Mouse (Mus musculus) G1E (cell line): ENCODE data around the gene Cabp4. TPM values are rescaled to one million over a fixed set of nuclear protein-coding genes. Genes with fewer than 3 reads are reported as not detected.

ENCODE experiments used
- ATAC-seq: 2 replicates; pipeline ENCODE4 v1.8.0; 2016; ENCODE audit warnings: mild to moderate bottlenecking; ENCODE audit not compliant: insufficient number of reproducible peaks, poor library complexity, low FRiP score, severe bottlenecking; ENCODE audit errors: extremely low read depth
- DNase-seq: peaks from one replicate; pipeline ENCODE4 v3.0.0; 2012; ENCODE audit warnings: low spot score
- H3K27me3 ChIP-seq: 2 replicates; pipeline ENCODE4 v1.6.1; 2012; ENCODE audit warnings: mild to moderate bottlenecking, low read length, inconsistent platforms; ENCODE audit not compliant: insufficient read depth
- H3K36me3 ChIP-seq: replicated peaks from 2 replicates; pipeline ENCODE3; 2012; ENCODE audit warnings: mild to moderate bottlenecking, inconsistent platforms
- H3K4me1 ChIP-seq: 2 replicates; pipeline ENCODE4 v1.6.1; 2012; ENCODE audit warnings: low read depth, low read length, inconsistent platforms, mixed read lengths; ENCODE audit not compliant: insufficient read depth
- H3K4me3 ChIP-seq: 2 replicates; pipeline ENCODE4 v1.5.1; 2012; ENCODE audit warnings: low read depth, mild to moderate bottlenecking, inconsistent platforms, low read length, moderate library complexity, mixed read lengths
- H3K9me3 ChIP-seq: replicated peaks from 2 replicates; pipeline ENCODE4 v1.6.1; 2012; ENCODE audit warnings: inconsistent platforms
- CTCF ChIP-seq: IDR thresholded peaks from 2 replicates; pipeline ENCODE4 v1.5.1; 2012; ENCODE audit warnings: low read depth, low read length, inconsistent platforms, mixed read lengths
- GATA1 ChIP-seq: IDR thresholded peaks from 2 replicates; pipeline ENCODE4 v1.6.1; 2012; ENCODE audit warnings: borderline replicate concordance, low read length, inconsistent platforms, mixed read lengths
- GATA2 ChIP-seq: IDR thresholded peaks from 2 replicates; pipeline ENCODE4 v1.6.1; 2012; ENCODE audit warnings: low read depth, low read length, inconsistent platforms, borderline replicate concordance
- POLR2AphosphoS5 ChIP-seq: IDR thresholded peaks from 2 replicates; pipeline ENCODE4 v1.6.1; 2012; ENCODE audit warnings: low read depth, low read length, inconsistent platforms; ENCODE audit not compliant: insufficient replicate concordance
- TAL1 ChIP-seq: conservative IDR thresholded peaks from 2 replicates; pipeline ENCODE4 v1.6.1; 2012; ENCODE audit warnings: low read depth, low read length, inconsistent platforms, mixed read lengths
- polyA plus RNA-seq: library from polyadenylated mRNA; stranded (reverse); fragments of >175 nt; gene quantifications from 2 replicates; pipeline ENCODE4 v1.2.3, GENCODE M21; 2012
- total RNA-seq, 2 experiments: library from RNA; stranded (forward) in 1 of 2; stranded (reverse) in 1 of 2; fragments of 200-1000 nt in 1 of 2; fragments of >200 nt in 1 of 2; fragmentation: Nextera tagmentation in 1 of 2; gene quantifications; 2 replicates each; pipeline ENCODE4 v1.2.3; 2014 to 2017

The Cabp4 gene
- total and polyA plus RNA-seq, 3 experiments = 0.03 to 0.75 (median 0.11) TPM

- peaks cover 56% of the 10 kb centered on the region for H3K4me1 ChIP-seq
Observed at GRCm38 (mm10) chr19:4100718-4101261, 43.0 kb downstream of the Cabp4 start.

GRCm38 (mm10) chr19:4099837-4100717 lies 43.8 kb downstream of the Cabp4 start, which contains the start of gene Pitpnm1:
Gene Pitpnm1, plus strand, starts transcription at chr19:4099998.
- Histone ChIP-seq H3K27me3 (no peaks in the 10 kb centered on the region; the same call in 1 of the 2 replicates), H3K36me3 (peaks cover 56% of the 10 kb centered on the region), H3K4me3 (peak within 1 kb of the TSS; percentile 85), H3K9me3 (no peaks in the 10 kb centered on the region), H3K4me1 (peaks cover 56% of the 10 kb centered on the region)
- ATAC-seq (no peak), DNase-seq (peak; percentile 83)
- TF ChIP-seq GATA1 (no peak), CTCF (no peak), POLR2AphosphoS5 (no peak), GATA2 (no peak), TAL1 (no peak)

More at GRCm38 (mm10) chr19:4100718-4101261, 43.0 kb downstream of the Cabp4 start:
- Histone ChIP-seq H3K9me3 (no peaks in the 10 kb centered on the region), H3K36me3 (peaks cover 63% of the 10 kb centered on the region), H3K27me3 (no peaks in the 10 kb centered on the region; the same call in 1 of the 2 replicates), H3K4me3 (peak overlapping the region; percentile 85)
- ATAC-seq (no peak), DNase-seq (peak; percentile 46)
- TF ChIP-seq CTCF = no peak
- no peak for TF ChIP-seq GATA1
- no peak for TF ChIP-seq POLR2AphosphoS5
- TF ChIP-seq TAL1 = no peak
- no peak for TF ChIP-seq GATA2

- Histone ChIP-seq H3K9me3 (no peaks in the 10 kb centered on the region), H3K4me3 (peak overlapping the region; percentile 85; the same call in 1 of the 2 replicates), H3K36me3 (peaks cover 47% of the 10 kb centered on the region), H3K4me1 (peaks cover 58% of the 10 kb centered on the region), H3K27me3 (peaks cover 4% of the 10 kb centered on the region; the same call in 1 of the 2 replicates)
- ATAC-seq (no peak), DNase-seq (peak; percentile 81)
- no peak for TF ChIP-seq GATA2
- TF ChIP-seq GATA1 = no peak
- no peak for TF ChIP-seq POLR2AphosphoS5
- TF ChIP-seq CTCF = peak; percentile 93
Observed at GRCm38 (mm10) chr19:4099056-4099455, 44.8 kb downstream of the Cabp4 start.

- Histone ChIP-seq H3K4me3 (peak overlapping the region; percentile 78; the same call in 1 of the 2 replicates), H3K27me3 (peaks cover 8% of the 10 kb centered on the region; the same call in 1 of the 2 replicates), H3K36me3 (peaks cover 40% of the 10 kb centered on the region), H3K9me3 (no peaks in the 10 kb centered on the region), H3K4me1 (peaks cover 58% of the 10 kb centered on the region)
- DNase-seq = no peak
- TF ChIP-seq POLR2AphosphoS5 = no peak
- TF ChIP-seq CTCF = no peak
- TF ChIP-seq GATA1 = no peak
- TF ChIP-seq GATA2 = no peak
- no peak for TF ChIP-seq TAL1
- no peak for ATAC-seq
Observed at GRCm38 (mm10) chr19:4098426-4098825, 45.4 kb downstream of the Cabp4 start.

DNA sequence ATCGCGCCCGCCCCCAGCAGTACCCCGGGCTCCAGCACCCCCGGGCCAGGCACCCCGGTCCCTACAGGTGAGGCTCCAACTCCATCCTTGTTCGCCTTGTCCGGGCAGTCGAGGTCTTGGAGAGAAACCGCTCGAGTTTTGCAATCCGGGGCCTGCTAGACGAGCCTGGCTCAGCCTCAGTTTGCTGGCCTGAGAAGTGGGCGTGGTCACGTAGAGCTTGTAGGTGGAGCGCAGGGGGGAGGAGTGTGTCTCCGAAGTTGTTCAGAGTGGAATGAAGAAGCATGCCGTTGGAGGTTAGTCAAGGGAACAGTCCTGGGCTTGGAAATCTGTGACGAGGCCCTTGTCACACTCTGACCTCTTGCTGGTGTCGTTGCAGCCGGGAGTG lies 46.4 kb downstream of the Cabp4 start:
- Histone ChIP-seq H3K4me3 (peak overlapping the region; percentile 78), H3K4me1 (peaks cover 63% of the 10 kb centered on the region), H3K27me3 (peaks cover 15% of the 10 kb centered on the region), H3K9me3 (no peaks in the 10 kb centered on the region), H3K36me3 (peaks cover 31% of the 10 kb centered on the region)
- ATAC-seq (0 out of 2 replicates have a peak, but pooled peaks have one; percentile 19), DNase-seq (peak; percentile 58)
- TF ChIP-seq POLR2AphosphoS5 = no peak
- TF ChIP-seq TAL1 = no peak
- no peak for TF ChIP-seq GATA2
- TF ChIP-seq CTCF = no peak
- TF ChIP-seq GATA1 = no peak
